Mouse (Mus musculus): ENCODE measurements at regions not wholly inside any gene's neighbourhood (a gene's known extent, or its start where the extent isn't known, plus 50 kb on each side); places are given as distances from the start of the nearest gene placed in this dataset.

GRCm38 (mm10) chr12:59834809-59835208 is 615.3 kb upstream of the Fbxo33 start:
- DNase-seq (ENCODE audit: low spot score in 2 of 2): no peak

DNA sequence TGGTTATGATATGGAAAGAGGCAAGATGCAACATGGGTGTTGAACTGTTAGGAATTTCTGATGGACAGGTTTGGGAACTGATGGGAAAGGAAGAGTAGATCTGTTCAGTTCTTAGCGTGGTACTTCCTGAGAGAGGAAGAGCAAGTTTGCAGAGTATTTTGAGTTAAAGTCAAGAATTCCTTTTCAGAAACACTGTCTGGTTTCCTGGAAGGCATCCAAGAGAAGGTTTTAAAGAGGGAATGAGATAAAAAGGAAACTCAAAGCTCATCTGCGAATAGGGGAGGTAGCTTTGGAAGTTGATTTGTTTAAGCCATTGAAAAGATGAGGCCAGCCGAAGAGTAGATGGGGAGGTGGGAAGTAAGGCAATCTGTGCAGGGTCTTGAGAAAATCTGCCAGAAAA is 603.4 kb upstream of the Fbxo33 start:
- no peak for DNase-seq (ENCODE audit: low spot score in 2 of 2)

- no peak for DNase-seq (ENCODE audit: low spot score in 2 of 2)
Observed at GRCm38 (mm10) chr12:59822435-59822834, 602.9 kb upstream of the Fbxo33 start.

GRCm38 (mm10) chr12:59821698-59822097 is 602.2 kb upstream of the Fbxo33 start:
- DNase-seq (ENCODE audit: low spot score in 2 of 2): no peak

GRCm38 (mm10) chr12:59815965-59816364 is 596.4 kb upstream of the Fbxo33 start:
- DNase-seq (ENCODE audit: low spot score in 2 of 2): peak in 1 of 2 experiments; percentile 45

DNA sequence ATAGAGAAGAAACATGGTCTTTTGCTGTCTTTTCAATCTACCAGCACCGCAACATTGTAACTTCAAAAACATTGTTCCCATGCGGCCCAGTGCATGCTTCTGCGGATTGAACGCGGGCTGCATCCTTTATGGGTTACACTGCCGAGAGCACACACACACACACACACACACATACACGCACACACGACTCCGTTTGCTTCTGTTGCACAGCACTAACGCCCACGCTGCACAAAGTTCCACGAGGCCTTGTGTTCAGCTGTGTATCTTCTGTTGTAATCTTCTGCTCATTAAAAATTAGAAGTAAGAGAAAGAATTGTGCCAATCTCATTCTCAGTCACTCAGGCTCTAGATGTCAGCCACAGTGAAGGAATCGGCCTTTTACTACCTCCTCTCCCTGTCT is 594.8 kb upstream of the Fbxo33 start:
- peak in 1 of 2 experiments; percentile 64 for DNase-seq (ENCODE audit: low spot score in 2 of 2)

- DNase-seq (ENCODE audit: low spot score in 2 of 2): no peak
Observed at GRCm38 (mm10) chr12:59809224-59809623, 589.7 kb upstream of the Fbxo33 start.

- peak; percentile 20 to 83 for DNase-seq (ENCODE audit: low spot score in 2 of 2)
Observed at GRCm38 (mm10) chr12:59798051-59798450, 578.5 kb upstream of the Fbxo33 start.

DNA sequence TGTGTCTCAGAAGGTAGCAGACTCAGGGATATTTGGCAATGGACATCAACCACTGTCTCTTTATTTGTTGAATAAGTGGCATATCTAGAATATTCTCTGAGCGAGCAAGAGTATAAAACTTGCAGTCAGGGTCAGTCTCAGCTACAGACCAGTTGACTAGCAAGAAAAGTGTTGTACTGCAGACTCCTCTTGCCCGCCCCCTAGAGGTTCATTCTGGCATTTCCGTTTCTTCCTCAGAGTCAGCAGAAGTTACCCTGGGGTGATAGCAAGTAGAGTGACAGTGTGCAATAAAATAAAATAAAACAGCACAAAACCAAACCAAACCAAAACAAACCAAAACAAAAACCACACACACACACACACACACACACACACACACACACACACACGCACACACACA is 571.9 kb upstream of the Fbxo33 start:
- DNase-seq (ENCODE audit: low spot score in 2 of 2): no peak

- DNase-seq (ENCODE audit: low spot score in 2 of 2): no peak
Observed at GRCm38 (mm10) chr12:59786831-59787230, 567.3 kb upstream of the Fbxo33 start.

DNA sequence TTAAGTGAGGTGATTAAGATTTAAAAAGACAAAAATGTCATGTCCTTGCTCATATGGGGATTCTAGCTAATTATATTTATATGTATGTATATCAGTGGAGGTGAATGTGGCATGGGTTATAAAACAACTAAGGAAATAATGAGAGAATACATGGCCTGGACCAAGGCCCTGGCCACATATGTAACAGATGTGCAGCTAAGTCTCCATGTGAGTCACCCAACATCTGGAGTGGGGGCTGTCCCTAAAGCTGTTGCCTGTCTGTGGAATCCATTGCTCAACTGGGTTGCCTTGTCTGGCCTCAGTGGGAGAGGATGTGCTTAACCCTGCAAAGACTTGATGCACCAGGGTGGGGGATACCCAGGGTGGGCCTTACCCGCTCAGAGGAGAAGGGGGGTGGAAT is 551.5 kb upstream of the Fbxo33 start:
- DNase-seq (ENCODE audit: low spot score in 2 of 2): no peak

DNA sequence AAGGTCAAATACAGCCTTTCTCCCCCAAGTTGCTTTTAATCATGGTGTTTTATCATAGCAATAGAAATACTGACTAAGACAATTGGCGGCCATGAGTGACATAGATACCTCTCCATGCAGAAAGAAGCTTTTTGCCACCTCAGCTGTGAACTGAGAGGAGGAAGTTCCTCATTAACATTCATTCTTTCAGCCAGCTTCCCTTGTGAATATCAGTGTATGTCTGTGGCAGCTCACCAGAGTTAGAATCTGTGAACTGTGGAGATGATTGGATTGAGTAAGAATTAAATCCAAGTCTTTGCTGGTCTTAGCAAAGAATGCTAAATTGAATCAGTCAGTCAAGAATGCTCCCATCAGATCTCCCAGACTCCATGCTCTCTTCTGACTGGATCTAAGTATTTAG is 542.7 kb upstream of the Fbxo33 start:
- no peak for DNase-seq (ENCODE audit: low spot score in 2 of 2)

DNA sequence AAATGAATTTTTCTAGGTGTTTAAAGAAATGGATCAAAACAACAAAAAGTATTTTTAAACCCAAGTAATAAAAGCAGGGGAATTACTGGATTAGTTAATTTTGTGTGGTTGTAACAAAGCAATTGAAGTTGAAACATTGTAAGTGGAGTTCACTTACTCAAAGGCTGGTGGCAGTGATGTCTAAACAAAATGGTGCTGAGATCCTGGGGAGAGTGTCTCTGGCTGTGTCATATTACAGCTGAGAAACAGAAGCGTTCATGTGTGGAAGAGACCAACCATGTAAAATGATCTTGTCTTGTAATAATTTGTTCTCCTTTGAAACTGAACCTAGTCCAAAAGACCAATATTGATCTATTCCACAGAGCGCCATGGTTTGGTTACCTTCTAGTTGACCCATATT is 525.2 kb upstream of the Fbxo33 start:
- DNase-seq (ENCODE audit: low spot score in 2 of 2): no peak

GRCm38 (mm10) chr12:59743211-59743610 is 523.7 kb upstream of the Fbxo33 start:
- DNase-seq (ENCODE audit: low spot score in 2 of 2): peak in 1 of 2 experiments; percentile 31

DNA sequence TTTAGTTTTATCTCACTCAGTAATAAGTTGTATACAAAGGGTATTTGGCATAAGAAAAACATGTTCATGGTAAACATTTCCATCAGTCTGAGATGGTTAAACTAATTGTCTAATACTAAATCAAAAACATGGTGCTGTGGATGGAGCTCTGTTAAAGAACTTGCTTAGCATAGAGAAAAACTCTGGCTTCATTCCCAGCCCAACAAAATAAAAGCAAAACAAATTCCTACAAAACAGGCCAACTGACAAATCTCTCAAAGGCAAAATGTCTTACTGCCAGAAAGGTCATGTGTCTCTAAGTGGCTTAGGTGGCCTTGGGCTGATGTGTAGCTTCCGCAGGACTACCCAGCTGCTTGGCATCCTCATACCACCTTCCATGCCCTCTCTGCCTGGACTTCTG is 505.4 kb upstream of the Fbxo33 start:
- peak in 1 of 2 experiments; percentile 15 for DNase-seq (ENCODE audit: low spot score in 2 of 2)

DNA sequence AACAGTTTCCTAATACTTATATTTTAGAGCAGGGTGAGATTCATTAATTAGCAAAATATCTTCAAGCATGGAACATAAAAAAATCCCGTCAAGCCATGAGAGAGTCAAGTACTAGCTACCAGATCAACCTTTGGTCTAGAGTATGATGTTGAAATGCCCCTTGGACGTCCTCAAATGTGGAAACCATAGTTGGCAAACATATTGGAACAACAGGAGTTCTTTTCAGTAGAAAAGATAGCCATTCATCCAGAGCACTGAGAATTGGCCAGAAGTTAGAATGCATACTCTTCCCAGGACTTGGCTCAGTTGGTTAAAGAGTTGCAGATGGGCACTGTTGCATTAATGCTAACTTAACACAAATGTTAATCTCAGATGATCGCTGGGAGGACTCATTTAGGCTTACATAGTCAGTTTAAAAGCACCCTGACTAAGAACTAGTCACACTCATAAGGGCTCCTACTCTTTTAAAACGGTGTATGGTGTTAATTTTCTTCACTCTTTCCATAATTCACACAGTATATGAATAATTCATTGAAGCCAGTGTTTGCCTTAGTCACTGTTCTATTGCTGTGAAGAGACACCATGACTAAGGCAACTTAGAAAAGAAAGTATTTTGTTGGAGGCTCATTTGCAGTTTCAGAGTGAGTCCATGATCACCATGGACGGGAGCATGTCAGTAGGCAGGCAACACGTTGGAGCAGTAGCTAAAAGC is 503.1 kb upstream of the Fbxo33 start:
- DNase-seq (ENCODE audit: low spot score in 2 of 2): no peak

GRCm38 (mm10) chr12:59713216-59713615 is 493.7 kb upstream of the Fbxo33 start:
- peak in 1 of 2 experiments; percentile 6 for DNase-seq (ENCODE audit: low spot score in 2 of 2)

DNA sequence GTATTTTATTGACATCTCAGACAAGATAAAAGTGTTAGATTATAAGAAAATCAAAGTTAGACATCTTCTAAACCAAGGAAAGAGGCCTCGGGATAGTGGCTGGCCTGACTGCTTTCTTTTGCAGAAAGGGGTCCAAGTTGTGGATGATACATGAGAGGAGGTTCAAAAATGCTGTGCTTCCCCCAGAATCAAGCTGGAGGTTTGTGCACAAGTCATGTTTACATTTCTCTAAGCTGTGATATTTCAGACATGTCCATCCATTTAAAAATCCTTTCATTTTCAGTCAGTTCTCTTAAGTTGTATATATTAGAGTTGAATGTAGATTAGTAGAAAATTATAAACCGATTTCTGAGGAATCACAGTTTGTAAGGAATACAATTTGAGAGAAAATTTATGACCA is 463.7 kb upstream of the Fbxo33 start:
- no peak for DNase-seq (ENCODE audit: low spot score in 2 of 2)

DNA sequence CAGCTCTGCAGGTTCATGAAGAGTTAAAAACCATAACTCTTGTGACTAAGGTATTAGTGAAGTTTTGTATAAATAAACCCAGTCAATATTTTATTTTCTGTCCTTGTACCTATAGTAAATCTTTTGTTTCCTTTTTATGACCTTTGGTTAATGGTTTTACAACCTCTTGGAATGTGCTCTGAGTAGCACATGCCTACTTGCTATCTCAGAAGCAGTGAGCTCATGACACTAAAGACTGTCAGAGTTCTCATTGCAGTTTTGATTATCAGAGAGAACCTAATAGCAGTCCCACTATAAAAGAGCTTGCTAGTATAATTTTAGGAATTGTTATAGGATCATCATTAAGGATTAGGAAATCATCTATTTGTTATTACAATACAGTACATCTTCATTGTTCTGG is 443.6 kb upstream of the Fbxo33 start:
- DNase-seq (ENCODE audit: low spot score in 2 of 2): no peak

- DNase-seq (ENCODE audit: low spot score in 2 of 2): no peak
Observed at GRCm38 (mm10) chr12:59630678-59631077, 411.2 kb upstream of the Fbxo33 start.

GRCm38 (mm10) chr12:59623147-59623546 is 403.6 kb upstream of the Fbxo33 start:
- no peak for DNase-seq (ENCODE audit: low spot score in 2 of 2)

- no peak for DNase-seq (ENCODE audit: low spot score in 2 of 2)
Observed at GRCm38 (mm10) chr12:59621132-59621531, 401.6 kb upstream of the Fbxo33 start.

GRCm38 (mm10) chr12:59620340-59620739 is 400.8 kb upstream of the Fbxo33 start:
- DNase-seq (ENCODE audit: low spot score in 2 of 2): peak; percentile 25 to 65

- DNase-seq (ENCODE audit: low spot score in 2 of 2): no peak
Observed at GRCm38 (mm10) chr12:59616075-59616474, 396.6 kb upstream of the Fbxo33 start.

All from layer of hippocampus, adult 18-20 months (tissue).